Mouse (Mus musculus): ENCODE results near the gene Fzd7.
A peak's percentile ranks its signal among the peaks of the same experiment; 100 is the strongest.

The Fzd7 gene

GRCm38 (mm10) chr1:59499327-59499726, 17.1 kb downstream of the Fzd7 start:
- DNase-seq (ENCODE audit: low read depth, low spot score): no peak

GRCm38 (mm10) chr1:59502355-59502754, 20.1 kb downstream of the Fzd7 start:
- no peak for DNase-seq (ENCODE audit: low read depth, low spot score)

- no peak for DNase-seq (ENCODE audit: low read depth, low spot score)
Measured at GRCm38 (mm10) chr1:59503659-59504301, 21.6 kb downstream of the Fzd7 start.

GRCm38 (mm10) chr1:59504302-59504700, 22.1 kb downstream of the Fzd7 start:
- no peak for DNase-seq (ENCODE audit: low read depth, low spot score)

- no peak for DNase-seq (ENCODE audit: low read depth, low spot score)
Measured at GRCm38 (mm10) chr1:59508463-59509139, 26.4 kb downstream of the Fzd7 start.

- DNase-seq (ENCODE audit: low read depth, low spot score): no peak
Measured at GRCm38 (mm10) chr1:59511566-59512270, 29.5 kb downstream of the Fzd7 start.

- peak; percentile 74 for DNase-seq (ENCODE audit: low read depth, low spot score)
Measured at GRCm38 (mm10) chr1:59516026-59516917, 34.0 kb downstream of the Fzd7 start, which contains the start of gene Gm973. Gm973 (plus strand) TSS chr1:59516264.

GRCm38 (mm10) chr1:59520226-59520837, 38.1 kb downstream of the Fzd7 start:
- no peak for DNase-seq (ENCODE audit: low read depth, low spot score)

- DNase-seq (ENCODE audit: low read depth, low spot score): no peak
Measured at GRCm38 (mm10) chr1:59522456-59522855, 40.2 kb downstream of the Fzd7 start.

GRCm38 (mm10) chr1:59523378-59523958, 41.2 kb downstream of the Fzd7 start:
- DNase-seq (ENCODE audit: low read depth, low spot score): no peak

- peak; percentile 20 for DNase-seq (ENCODE audit: low read depth, low spot score)
Measured at GRCm38 (mm10) chr1:59524071-59524470, 41.8 kb downstream of the Fzd7 start.

- no peak for DNase-seq (ENCODE audit: low read depth, low spot score)
Measured at GRCm38 (mm10) chr1:59524759-59525158, 42.5 kb downstream of the Fzd7 start.

GRCm38 (mm10) chr1:59527219-59527618, 45.0 kb downstream of the Fzd7 start:
- no peak for DNase-seq (ENCODE audit: low read depth, low spot score)

GRCm38 (mm10) chr1:59534976-59535810, 53.0 kb downstream of the Fzd7 start:
- peak; percentile 90 for DNase-seq (ENCODE audit: low read depth, low spot score)
